Mouse (Mus musculus): Measurements from ENCODE around the gene Olfr1283.

Olfr1283 gene

DNA sequence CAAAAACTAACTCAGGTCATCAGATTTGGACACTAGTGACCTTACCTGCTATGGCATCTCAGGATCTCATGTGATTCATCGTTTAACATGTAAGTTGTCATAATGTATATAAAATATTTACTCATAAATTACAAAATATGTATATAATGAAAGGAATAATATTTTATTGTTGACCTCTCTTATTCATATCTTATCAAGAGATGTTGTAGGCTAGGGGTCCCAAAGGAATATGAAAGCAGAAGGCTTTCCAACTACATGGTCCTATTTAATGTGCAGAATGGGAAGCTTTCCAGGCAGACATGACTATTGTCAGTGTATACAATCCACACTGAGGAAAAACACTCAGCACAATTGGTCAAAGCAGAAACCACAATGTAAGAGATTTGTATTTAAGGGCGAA, at the start of gene Olfr1283:
Olfr1283 (plus strand) TSS at position 301 of the 400 bp plus-strand sequence.
- no peak for DNase-seq (ENCODE audit: low read depth, low spot score)

DNA sequence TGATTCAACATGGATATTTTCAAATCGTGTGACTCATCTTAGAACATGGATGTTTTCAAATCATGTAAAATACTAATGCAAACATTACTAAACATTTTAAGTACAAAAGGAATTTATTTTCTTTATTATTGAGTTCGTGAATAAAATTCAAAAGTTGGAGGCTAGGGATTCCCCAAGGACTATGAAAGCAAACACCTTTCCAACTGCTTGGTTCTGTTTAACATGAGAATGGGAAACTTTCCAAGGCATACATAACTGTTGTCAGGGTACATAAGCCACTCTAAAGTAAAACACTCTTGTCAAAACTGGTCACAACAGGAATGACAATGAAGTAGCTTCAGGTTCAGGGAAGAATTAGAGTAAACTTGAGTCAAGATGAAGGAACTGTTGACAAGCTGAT, 40.4 kb upstream of the Olfr1283 start, which contains the start of gene Olfr1281:
Olfr1281 (plus strand) TSS at position 301 of the 400 bp plus-strand sequence.
- no peak for DNase-seq (ENCODE audit: low read depth, low spot score)

- DNase-seq (ENCODE audit: low read depth, low spot score), result peak; percentile 0
Measured at GRCm38 (mm10) chr2:111333721-111334120, 32.9 kb upstream of the Olfr1283 start.

DNA sequence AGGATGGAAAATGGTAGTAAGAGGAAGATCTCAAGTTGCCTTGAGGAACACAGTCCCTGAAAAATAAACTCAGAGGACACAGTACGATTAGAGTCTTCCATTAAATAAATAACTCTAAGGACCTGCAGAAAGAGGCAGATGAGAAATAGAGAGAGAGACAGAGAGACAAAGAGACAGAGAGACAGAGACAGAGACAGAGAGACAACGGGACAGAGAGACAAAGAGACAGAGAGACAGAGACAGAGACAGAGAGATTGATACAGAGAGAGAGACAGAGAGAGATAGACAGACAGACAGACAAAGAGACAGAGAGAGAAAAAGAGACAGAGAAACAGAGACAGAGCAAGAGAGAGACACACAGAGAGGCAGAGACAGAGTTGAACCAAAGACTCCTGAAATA, 30.6 kb upstream of the Olfr1283 start, which contains the start of gene Olfr1282:
Olfr1282 (minus strand) TSS at position 101 of the 400 bp plus-strand sequence.
- no peak for DNase-seq (ENCODE audit: low read depth, low spot score)

DNA sequence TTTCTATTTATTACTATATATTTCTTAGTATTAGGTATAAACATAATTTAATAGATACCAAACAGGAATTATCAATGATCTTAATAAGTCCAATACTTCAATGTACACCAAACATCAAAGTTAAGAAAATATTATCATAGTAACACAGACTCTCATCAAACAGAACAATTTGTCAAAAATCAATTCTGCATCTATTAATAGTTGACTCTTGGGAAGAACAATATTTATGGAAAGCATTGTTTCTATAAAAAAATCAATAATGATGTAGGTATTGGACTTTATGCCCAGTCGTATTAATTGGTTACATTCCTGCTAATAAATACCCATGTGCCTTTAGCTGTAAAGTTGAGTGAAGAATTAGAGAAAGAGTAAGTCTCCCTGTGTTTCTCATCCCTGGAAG, 8.6 kb downstream of the Olfr1283 start, which contains the start of gene Olfr1284:
Olfr1284 (plus strand) TSS at position 301 of the 400 bp plus-strand sequence.
- DNase-seq (ENCODE audit: low read depth, low spot score), result no peak

Measured in telencephalon, adult 2 months (tissue).